Mouse (Mus musculus) stomach, embryonic 15.5 days (tissue): ENCODE results near the gene Senp7. TPM values are rescaled to one million over a fixed set of nuclear protein-coding genes. Genes with fewer than 3 reads are reported as not detected.

Experiments used
- ATAC-seq: fragments of 200-750 bp; cut with Nextera tagmentation; 2 replicates; pipeline ENCODE4 v1.8.0; 2017; ENCODE audit warnings: low read depth, moderate number of reproducible peaks, moderate TSS enrichment; ENCODE audit not compliant: insufficient read depth, low FRiP score
- H3K27ac ChIP-seq: fragments of 300-500 bp; sonication (generic); 2 replicates; pipeline ENCODE4 v1.5.1; 2015; ENCODE audit warnings: mild to moderate bottlenecking, inconsistent platforms
- H3K27me3 ChIP-seq: fragments of 300-500 bp; sonication (generic); replicated peaks from 2 replicates; pipeline ENCODE4 v1.6.1; 2015; ENCODE audit warnings: inconsistent platforms
- H3K36me3 ChIP-seq: fragments of 300-500 bp; sonication (generic); 2 replicates; pipeline ENCODE4 v1.6.1; 2015; ENCODE audit warnings: inconsistent platforms
- H3K4me1 ChIP-seq: fragments of 300-500 bp; sonication (generic); 2 replicates; pipeline ENCODE4 v1.6.1; 2015; ENCODE audit warnings: inconsistent platforms
- H3K4me2 ChIP-seq: fragments of 300-500 bp; sonication (generic); 2 replicates; pipeline ENCODE4 v1.6.1; 2015; ENCODE audit warnings: mild to moderate bottlenecking, inconsistent platforms
- H3K4me3 ChIP-seq: fragments of 300-500 bp; sonication (generic); replicated peaks from 2 replicates; pipeline ENCODE4 v1.5.1; 2015; ENCODE audit warnings: inconsistent platforms
- H3K9ac ChIP-seq: fragments of 300-500 bp; sonication (generic); 2 replicates; pipeline ENCODE4 v1.6.1; 2015; ENCODE audit warnings: inconsistent platforms
- H3K9me3 ChIP-seq: fragments of 300-500 bp; sonication (generic); 2 replicates; pipeline ENCODE4 v1.6.1; 2016; ENCODE audit warnings: inconsistent platforms
- WGBS: fragments of 180-500 bp; shearing (Covaris S2); methylation state at CpG from one replicate; pipeline ENCODE4 v1.1.7; 2015; 5-methylcytosine and 5-hydroxymethylcytosine counted together
- polyA plus RNA-seq: library from polyadenylated mRNA; unstranded; fragments of >200 nt; fragmentation: Nextera tagmentation; extraction: Ambion mirVana; gene quantifications from 2 replicates; pipeline ENCODE4 v1.2.1, GENCODE M21; 2015

Senp7 gene
- polyA plus RNA-seq, 1 experiment from 2014 or later, result 28.5 TPM

DNA sequence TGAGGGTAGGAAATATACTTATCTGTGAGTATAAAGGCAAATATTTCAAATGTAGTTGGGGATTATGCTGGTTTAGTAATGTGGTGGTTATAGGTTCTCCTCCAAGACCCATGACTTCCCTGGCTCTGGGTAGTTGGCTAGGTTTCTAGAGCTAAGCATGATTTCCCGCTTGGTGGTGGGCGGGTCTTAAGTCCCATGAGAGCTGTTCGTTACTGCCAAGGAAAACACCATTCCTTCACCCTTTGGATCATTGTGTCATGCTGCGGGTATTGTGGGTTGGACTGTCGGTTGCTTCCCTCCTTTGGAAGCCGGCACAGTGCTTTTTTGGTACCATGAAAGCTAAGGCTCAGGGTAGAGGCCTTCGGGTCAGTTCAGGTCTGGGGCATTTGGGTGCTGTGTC, 115.3 kb downstream of the Senp7 start:
- Histone ChIP-seq H3K9ac (no peak overlapping the region), H3K36me3 (0 out of 2 replicates have a peak, but pooled peaks cover 3% of the 10 kb centered on the region), H3K4me3 (no peak overlapping the region), H3K4me1 (no peaks in the 10 kb centered on the region), H3K27ac (no peak overlapping the region), H3K9me3 (no peaks in the 10 kb centered on the region), H3K4me2 (no peak overlapping the region), H3K27me3 (no peaks in the 10 kb centered on the region)
- 94% methylated on average over 7 of the region's 7 CpGs for WGBS
- ATAC-seq, result no peak

DNA sequence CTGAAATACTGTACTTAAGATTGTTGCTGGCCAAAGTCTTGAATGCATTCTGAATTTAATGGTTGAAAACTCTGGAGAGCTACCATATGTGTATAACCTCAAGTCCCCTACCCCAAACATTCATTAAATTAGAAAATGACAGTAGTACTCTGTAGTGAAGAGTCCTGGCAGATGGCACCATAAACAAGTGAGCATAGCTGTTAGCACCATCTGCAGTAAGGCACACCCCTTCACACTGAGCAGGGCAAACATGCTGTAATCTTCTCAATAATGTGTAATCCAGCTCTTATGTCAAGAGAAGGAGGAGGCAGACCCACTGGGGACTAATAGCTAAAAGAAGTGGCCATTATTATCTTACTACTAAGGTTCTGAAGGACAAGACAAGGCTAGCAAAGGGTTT, 122.1 kb downstream of the Senp7 start:
- Histone ChIP-seq H3K4me1 (no peaks in the 10 kb centered on the region), H3K9ac (no peak overlapping the region), H3K9me3 (no peaks in the 10 kb centered on the region), H3K27ac (no peak overlapping the region), H3K36me3 (0 out of 2 replicates have a peak, but pooled peaks cover 6% of the 10 kb centered on the region), H3K4me2 (no peak overlapping the region), H3K4me3 (no peak overlapping the region), H3K27me3 (no peaks in the 10 kb centered on the region)
- ATAC-seq, result no peak

DNA sequence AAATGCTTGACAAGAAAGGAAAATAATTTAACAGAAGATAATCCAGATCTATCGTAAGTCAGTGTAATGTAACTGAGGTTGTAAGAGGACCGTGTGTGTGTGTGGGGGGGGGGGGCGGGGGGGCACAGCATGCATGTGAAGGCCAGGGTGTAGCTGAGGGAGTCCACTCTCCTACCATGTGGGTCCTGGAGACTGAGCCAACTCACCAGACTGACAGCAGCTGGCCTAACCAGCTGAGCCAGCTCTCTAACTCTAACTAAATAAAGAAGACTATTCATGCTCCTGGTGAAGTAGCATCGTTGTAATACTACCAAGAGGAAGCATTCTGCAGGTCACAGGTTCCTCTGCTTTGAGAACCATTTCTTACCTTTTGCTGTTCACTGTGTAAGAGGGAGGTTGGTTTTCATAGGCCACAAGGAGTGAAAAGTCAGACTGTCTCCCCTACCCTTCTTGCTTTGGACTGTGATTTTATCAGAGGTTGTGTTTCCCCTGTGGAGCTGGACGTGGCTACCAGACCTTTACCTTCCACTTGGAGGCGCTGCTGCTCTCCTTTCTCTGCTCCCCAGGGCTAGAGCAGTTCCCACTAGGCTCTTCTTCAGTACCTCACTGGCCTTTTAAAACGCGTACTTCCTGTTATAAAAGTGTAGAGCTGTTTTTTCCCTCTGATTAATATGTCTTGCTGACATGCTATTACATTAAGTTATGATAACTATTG, 127.9 kb downstream of the Senp7 start:
- Histone ChIP-seq H3K36me3 (peaks cover 9% of the 10 kb centered on the region; the same call in 1 of the 2 replicates), H3K4me1 (no peaks in the 10 kb centered on the region), H3K9me3 (no peaks in the 10 kb centered on the region), H3K4me3 (no peak overlapping the region), H3K27ac (no peak overlapping the region), H3K4me2 (no peak overlapping the region), H3K9ac (no peak overlapping the region), H3K27me3 (no peaks in the 10 kb centered on the region)
- no peak for ATAC-seq
- 60% methylated on average over 8 of the region's 8 CpGs for WGBS

DNA sequence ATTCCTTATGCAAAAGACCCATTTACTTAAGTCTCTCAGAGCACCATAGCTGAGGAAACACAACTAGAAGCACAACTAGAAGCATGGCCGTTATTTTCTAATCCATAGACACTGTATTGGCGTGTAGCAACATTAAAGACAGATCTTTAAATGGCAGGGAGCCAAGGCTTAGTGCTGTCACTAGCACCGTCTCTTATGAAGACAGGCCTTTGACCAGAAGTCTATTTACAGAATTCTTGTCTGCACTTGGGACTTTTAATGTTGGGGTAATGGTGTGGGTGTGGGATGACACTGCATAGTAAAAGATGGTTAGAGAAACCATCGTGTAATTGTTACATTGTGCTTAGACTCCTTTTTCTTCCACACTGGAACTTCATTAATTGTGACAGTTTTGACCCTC, 138.7 kb downstream of the Senp7 start:
- Histone ChIP-seq H3K27me3 (no peaks in the 10 kb centered on the region), H3K9me3 (no peaks in the 10 kb centered on the region), H3K4me2 (no peak overlapping the region), H3K9ac (no peak overlapping the region), H3K27ac (no peak overlapping the region), H3K4me1 (no peaks in the 10 kb centered on the region), H3K4me3 (no peak overlapping the region), H3K36me3 (0 out of 2 replicates have a peak, but pooled peaks cover 16% of the 10 kb centered on the region)
- 80% methylated on average over 4 of the region's 4 CpGs for WGBS
- ATAC-seq, result no peak

DNA sequence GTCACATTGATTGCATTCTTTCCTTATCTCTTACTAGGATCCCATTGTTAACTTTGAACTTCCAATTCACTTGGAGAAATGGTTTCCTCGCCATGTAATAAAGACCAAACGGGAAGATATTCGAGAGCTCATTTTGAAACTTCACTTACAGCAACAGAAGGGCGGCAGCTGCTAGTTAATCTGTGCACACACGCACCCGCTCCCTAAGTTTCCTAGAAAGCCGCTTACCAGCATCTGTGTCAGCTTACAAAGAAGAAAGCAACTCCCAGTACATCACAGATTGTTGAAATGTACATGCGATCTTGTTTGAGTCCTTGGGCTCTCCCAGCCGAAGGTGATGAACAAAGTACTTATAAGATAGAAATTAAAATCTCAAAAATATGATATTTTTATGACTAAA, 140.1 kb downstream of the Senp7 start:
- Histone ChIP-seq H3K4me2 (no peak overlapping the region), H3K4me3 (no peak overlapping the region), H3K36me3 (0 out of 2 replicates have a peak, but pooled peaks cover 16% of the 10 kb centered on the region), H3K27ac (no peak overlapping the region), H3K9me3 (no peaks in the 10 kb centered on the region), H3K27me3 (no peaks in the 10 kb centered on the region), H3K9ac (no peak overlapping the region), H3K4me1 (no peaks in the 10 kb centered on the region)
- no peak for ATAC-seq
- 88% methylated on average over 9 of the region's 9 CpGs for WGBS

DNA sequence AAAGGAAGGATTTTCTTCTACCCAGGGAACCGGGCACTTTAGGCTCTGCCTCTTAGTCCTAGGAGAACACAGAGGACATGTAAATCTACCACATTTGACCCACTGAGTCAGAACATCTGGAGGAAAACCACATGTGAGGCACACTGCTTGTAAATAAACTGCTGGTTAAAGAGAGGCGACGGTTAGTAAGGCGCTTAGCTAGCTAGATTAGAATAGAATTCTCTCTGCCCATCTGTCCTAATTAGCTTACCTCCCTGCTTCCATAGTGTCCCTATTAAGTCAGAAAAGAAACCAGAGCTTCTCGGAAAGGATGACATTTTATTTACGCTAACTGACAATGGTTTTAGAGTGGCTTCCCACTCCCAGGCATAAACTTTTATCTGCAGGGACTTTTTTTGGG, 155.9 kb downstream of the Senp7 start, which contains the start of gene Impg2:
Impg2 (plus strand) TSS at position 263 of the 400 bp plus-strand sequence.
- H3K9me3 ChIP-seq, result no peaks in the 10 kb centered on the region
- ATAC-seq, result no peak
- H3K27me3 ChIP-seq, result no peaks in the 10 kb centered on the region
- H3K9ac ChIP-seq, result no peak within 1 kb of the TSS
- H3K27ac ChIP-seq, result no peak within 1 kb of the TSS
- no peaks in the 10 kb centered on the region for H3K36me3 ChIP-seq
- H3K4me3 ChIP-seq, result no peak within 1 kb of the TSS
- 46% methylated on average over 6 of the region's 6 CpGs for WGBS
- no peaks in the 10 kb centered on the region for H3K4me1 ChIP-seq
- H3K4me2 ChIP-seq, result no peak within 1 kb of the TSS

DNA sequence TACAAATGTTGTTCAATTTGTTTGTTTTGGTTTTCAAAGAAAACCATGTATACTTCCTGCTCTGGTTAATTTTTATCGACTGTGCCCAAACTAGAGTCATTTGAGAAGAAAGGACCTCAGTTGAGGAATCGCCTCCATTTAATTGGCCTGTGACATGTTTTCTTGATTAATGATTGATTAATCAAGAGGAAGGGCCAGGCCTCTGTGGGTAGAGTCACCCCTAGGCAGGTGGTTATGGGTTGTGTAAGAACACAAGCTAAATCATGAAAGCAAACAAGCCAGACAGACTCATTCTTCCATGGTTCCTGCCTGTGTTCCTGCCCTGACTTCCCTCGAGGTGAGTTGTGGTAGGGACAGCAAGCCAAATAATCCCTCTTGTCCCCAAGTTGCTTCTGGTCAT, 164.6 kb downstream of the Senp7 start:
- no peak for ATAC-seq
- Histone ChIP-seq H3K27ac (no peak overlapping the region), H3K9ac (no peak overlapping the region), H3K4me3 (no peak overlapping the region), H3K9me3 (no peaks in the 10 kb centered on the region), H3K4me1 (no peaks in the 10 kb centered on the region), H3K27me3 (no peaks in the 10 kb centered on the region), H3K4me2 (no peak overlapping the region), H3K36me3 (no peaks in the 10 kb centered on the region)
- 55% methylated on average over 3 of the region's 3 CpGs for WGBS

DNA sequence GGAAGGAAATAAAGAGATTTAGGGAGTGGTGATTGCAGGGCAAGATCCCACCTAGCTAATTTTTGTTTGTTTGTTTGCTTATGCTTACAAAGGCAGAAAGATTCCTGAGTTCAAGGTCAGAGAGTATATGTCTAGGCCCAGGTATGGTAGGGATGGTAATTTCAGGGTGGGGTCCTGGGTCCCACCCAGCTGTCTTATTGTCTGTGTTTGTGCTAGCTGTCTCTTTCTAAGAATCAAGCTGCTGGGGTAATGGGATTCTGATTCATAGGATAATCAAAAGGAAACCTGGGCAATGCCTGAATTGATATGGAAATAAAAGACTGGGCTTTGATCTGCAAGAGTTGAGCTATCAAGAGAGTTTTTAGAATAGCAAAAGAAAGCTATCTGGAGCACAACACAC, 179.5 kb downstream of the Senp7 start:
- no peaks in the 10 kb centered on the region for H3K4me1 ChIP-seq
- no peaks in the 10 kb centered on the region for H3K36me3 ChIP-seq
- H3K27ac ChIP-seq, result no peak overlapping the region
- H3K9me3 ChIP-seq, result no peaks in the 10 kb centered on the region
- no peak overlapping the region for H3K4me3 ChIP-seq
- ATAC-seq, result no peak
- no peaks in the 10 kb centered on the region for H3K27me3 ChIP-seq
- no peak overlapping the region for H3K9ac ChIP-seq
- H3K4me2 ChIP-seq, result no peak overlapping the region

DNA sequence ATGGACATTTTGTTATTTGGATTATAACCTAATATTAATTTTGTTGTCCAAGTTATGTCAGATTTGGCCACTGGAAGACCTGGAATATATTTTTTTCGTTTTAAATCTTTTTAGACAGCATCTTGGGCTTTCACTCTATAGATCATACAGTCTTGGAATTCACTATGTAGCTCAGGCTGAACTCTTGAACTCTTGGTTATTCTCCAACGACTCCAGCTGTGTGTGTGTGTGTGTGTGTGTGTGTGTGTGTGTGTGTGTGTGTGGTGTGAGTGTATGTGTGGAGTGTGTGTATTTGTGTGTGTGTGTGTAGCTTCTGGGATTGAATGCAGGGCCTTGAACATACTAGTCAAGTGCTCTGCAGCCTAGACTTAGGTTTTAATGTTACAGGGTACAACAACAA, 181.3 kb downstream of the Senp7 start:
- no peak overlapping the region for H3K4me3 ChIP-seq
- no peak overlapping the region for H3K27ac ChIP-seq
- no peak overlapping the region for H3K4me2 ChIP-seq
- no peaks in the 10 kb centered on the region for H3K27me3 ChIP-seq
- H3K36me3 ChIP-seq, result no peaks in the 10 kb centered on the region
- no peak for ATAC-seq
- H3K9ac ChIP-seq, result no peak overlapping the region
- 29% methylated on average over 2 of the region's 2 CpGs for WGBS
- no peaks in the 10 kb centered on the region for H3K4me1 ChIP-seq
- no peaks in the 10 kb centered on the region for H3K9me3 ChIP-seq

DNA sequence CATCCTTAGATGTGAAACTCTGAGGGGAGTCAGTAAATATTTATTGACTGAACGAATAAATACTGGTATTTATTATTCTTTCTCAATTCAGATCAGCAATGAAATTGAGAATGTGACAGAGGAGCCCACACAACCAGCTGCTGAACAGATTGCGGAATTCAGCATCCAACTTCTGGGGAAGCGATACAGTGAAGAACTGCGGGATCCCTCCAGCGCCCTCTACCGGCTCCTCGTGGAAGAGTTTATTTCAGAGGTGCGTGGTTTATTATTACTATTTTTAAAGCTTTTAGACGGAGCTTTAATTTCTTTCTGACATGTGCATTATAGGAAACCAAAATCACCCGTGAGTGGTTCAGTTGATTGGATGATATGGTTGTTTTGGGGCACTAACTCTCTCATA, 183.2 kb downstream of the Senp7 start:
- H3K4me2 ChIP-seq, result no peak overlapping the region
- no peaks in the 10 kb centered on the region for H3K9me3 ChIP-seq
- no peak for ATAC-seq
- no peaks in the 10 kb centered on the region for H3K4me1 ChIP-seq
- H3K27me3 ChIP-seq, result no peaks in the 10 kb centered on the region
- WGBS, result 58% methylated on average over 10 of the region's 10 CpGs
- no peaks in the 10 kb centered on the region for H3K36me3 ChIP-seq
- H3K4me3 ChIP-seq, result no peak overlapping the region
- H3K9ac ChIP-seq, result no peak overlapping the region
- no peak overlapping the region for H3K27ac ChIP-seq

DNA sequence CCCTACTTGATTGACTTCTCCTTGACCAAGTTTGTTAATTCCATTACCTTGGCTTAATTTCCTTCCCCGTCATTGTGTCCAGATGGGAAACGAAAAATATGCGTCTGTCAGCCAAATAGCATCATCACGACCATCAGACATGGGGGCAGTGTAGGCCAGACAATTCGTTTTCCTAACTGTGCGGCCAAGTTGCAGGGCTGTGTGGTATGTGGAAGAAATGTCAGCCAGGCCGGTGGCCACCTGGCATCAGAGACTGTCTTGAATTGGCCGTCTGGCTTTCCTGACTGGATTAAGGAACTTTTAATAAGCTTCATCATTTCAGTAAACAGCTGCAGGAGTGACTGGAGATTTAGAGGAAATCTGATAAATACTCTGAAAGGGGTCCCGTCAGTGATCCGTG, 184.6 kb downstream of the Senp7 start:
- no peaks in the 10 kb centered on the region for H3K4me1 ChIP-seq
- WGBS, result 60% methylated on average over 10 of the region's 10 CpGs
- H3K9me3 ChIP-seq, result no peaks in the 10 kb centered on the region
- no peaks in the 10 kb centered on the region for H3K36me3 ChIP-seq
- H3K27ac ChIP-seq, result no peak overlapping the region
- no peak overlapping the region for H3K4me2 ChIP-seq
- no peak for ATAC-seq
- no peaks in the 10 kb centered on the region for H3K27me3 ChIP-seq
- H3K4me3 ChIP-seq, result no peak overlapping the region
- H3K9ac ChIP-seq, result no peak overlapping the region
